Mouse (Mus musculus) gonadal fat pad, adult 2 months (tissue): ENCODE measurements at regions not wholly inside any gene's neighbourhood (a gene's known extent, or its start where the extent isn't known, plus 50 kb on each side); places are given as distances from the start of the nearest gene placed in this dataset.

Source experiments
- DNase-seq: peaks from one replicate; pipeline ENCODE4 v3.0.0-alpha.2; 2012; ENCODE audit warnings: low read depth

GRCm38 (mm10) chr8:26443041-26443440 lies 323.7 kb downstream of the Gm45692 start:
- no peak for DNase-seq

GRCm38 (mm10) chr8:26443735-26444134 lies 324.4 kb downstream of the Gm45692 start:
- no peak for DNase-seq

- no peak for DNase-seq
Observed at GRCm38 (mm10) chr8:26445991-26446390, 326.7 kb downstream of the Gm45692 start.

- DNase-seq: no peak
Observed at GRCm38 (mm10) chr8:26447886-26448640, 328.7 kb downstream of the Gm45692 start.

GRCm38 (mm10) chr8:26449291-26449690 lies 330.0 kb downstream of the Gm45692 start:
- DNase-seq: no peak

GRCm38 (mm10) chr8:26450543-26450942 lies 331.2 kb downstream of the Gm45692 start:
- DNase-seq: no peak

- DNase-seq: no peak
Observed at GRCm38 (mm10) chr8:26452976-26453573, 333.7 kb downstream of the Gm45692 start.

- DNase-seq: no peak
Observed at GRCm38 (mm10) chr8:26465346-26465745, 346.0 kb downstream of the Gm45692 start.

GRCm38 (mm10) chr8:26468441-26468840 lies 349.1 kb downstream of the Gm45692 start:
- DNase-seq: no peak

GRCm38 (mm10) chr8:26469705-26470104 lies 350.4 kb downstream of the Gm45692 start:
- DNase-seq: no peak

GRCm38 (mm10) chr8:26471811-26472550 lies 352.6 kb downstream of the Gm45692 start:
- no peak for DNase-seq

GRCm38 (mm10) chr8:26484749-26485148 lies 365.4 kb downstream of the Gm45692 start:
- DNase-seq: no peak

GRCm38 (mm10) chr8:26487866-26488265 lies 368.5 kb downstream of the Gm45692 start:
- DNase-seq: no peak

- no peak for DNase-seq
Observed at GRCm38 (mm10) chr8:26488590-26488989, 369.3 kb downstream of the Gm45692 start.

- no peak for DNase-seq
Observed at GRCm38 (mm10) chr8:26501196-26501813, 382.0 kb downstream of the Gm45692 start.

GRCm38 (mm10) chr8:26501814-26502572 lies 382.7 kb downstream of the Gm45692 start:
- DNase-seq: no peak

- DNase-seq: no peak
Observed at GRCm38 (mm10) chr8:26502772-26503171, 383.4 kb downstream of the Gm45692 start.

GRCm38 (mm10) chr8:26503918-26504317 lies 384.6 kb downstream of the Gm45692 start:
- DNase-seq: no peak

GRCm38 (mm10) chr8:26504319-26505035 lies 385.1 kb downstream of the Gm45692 start:
- DNase-seq: no peak

GRCm38 (mm10) chr8:26507611-26508070 lies 388.3 kb downstream of the Gm45692 start:
- peak; percentile 1 for DNase-seq

GRCm38 (mm10) chr8:26509254-26509653 lies 389.9 kb downstream of the Gm45692 start:
- DNase-seq: no peak
